Mouse (Mus musculus) MEL (cell line): ENCODE results near the gene Arhgap23. TPM values are rescaled to one million over a fixed set of nuclear protein-coding genes. Genes with fewer than 3 reads are reported as not detected.

Source experiments
- DNase-seq: peaks from one replicate; pipeline ENCODE4 v3.0.0; 2011; ENCODE audit warnings: low read depth, low spot score
- H3K27ac ChIP-seq: 2 replicates; pipeline ENCODE4 v1.5.1; 2012; ENCODE audit warnings: low read depth, mild to moderate bottlenecking, control low read depth, low read length, moderate library complexity; ENCODE audit not compliant: control insufficient read depth
- H3K27me3 ChIP-seq, 2 experiments: fragments of 150-350 bp in 1 of 2; sonication (generic) in 1 of 2; 2 replicates each; pipeline ENCODE4 v1.6.1; 2012; ENCODE audit warnings: low read length in 2 of 2, mild to moderate bottlenecking in 2 of 2, improper control_type of control experiment in 1 of 2, moderate library complexity in 1 of 2; ENCODE audit not compliant: insufficient read depth in 2 of 2, control insufficient read depth in 1 of 2
- H3K36me3 ChIP-seq, 2 experiments: 2 replicates each; pipeline ENCODE4 v1.6.1; 2012 to 2014; ENCODE audit warnings: low read length in 2 of 2, improper control_type of control experiment in 1 of 2, inconsistent platforms in 1 of 2, mild to moderate bottlenecking in 1 of 2; ENCODE audit not compliant: insufficient read depth in 2 of 2, control insufficient read depth in 1 of 2
- H3K4me1 ChIP-seq, 2 experiments: fragments of 150-350 bp in 1 of 2; sonication (generic) in 1 of 2; 2 replicates each; pipeline ENCODE4 v1.6.1; 2012; ENCODE audit warnings: low read length in 2 of 2, improper control_type of control experiment in 1 of 2, mild to moderate bottlenecking in 1 of 2; ENCODE audit not compliant: insufficient read depth in 2 of 2, control insufficient read depth in 1 of 2
- H3K4me3 ChIP-seq, 2 experiments: fragments of 150-350 bp in 1 of 2; sonication (generic) in 1 of 2; 2 replicates each; pipeline ENCODE4 v1.5.1; 2012; ENCODE audit warnings: low read depth in 2 of 2, low read length in 2 of 2, mild to moderate bottlenecking in 2 of 2, moderate library complexity in 2 of 2, control low read depth in 1 of 2, improper control_type of control experiment in 1 of 2; ENCODE audit not compliant: control insufficient read depth in 1 of 2, insufficient read depth in 1 of 2
- H3K79me2 ChIP-seq: 2 replicates; pipeline ENCODE4 v1.6.1; 2012; ENCODE audit warnings: mild to moderate bottlenecking, low read length, moderate library complexity; ENCODE audit not compliant: control insufficient read depth, poor library complexity, insufficient read depth
- H3K9ac ChIP-seq: 2 replicates; pipeline ENCODE4 v1.6.1; 2012; ENCODE audit warnings: low read depth, mild to moderate bottlenecking, control low read depth, low read length, moderate library complexity; ENCODE audit not compliant: control insufficient read depth, poor library complexity, severe bottlenecking
- H3K9me3 ChIP-seq: fragments of 150-350 bp; sonication (generic); replicated peaks from 2 replicates; pipeline ENCODE4 v1.6.1; 2012; ENCODE audit warnings: mild to moderate bottlenecking, low read length, improper control_type of control experiment, moderate library complexity; ENCODE audit not compliant: insufficient read depth
- CHD2 ChIP-seq: IDR thresholded peaks from 2 replicates; pipeline ENCODE4 v1.6.1; 2011; ENCODE audit warnings: low read length, improper control_type of control experiment
- CTCF ChIP-seq, 3 experiments: IDR thresholded peaks in 2 of 3; conservative IDR thresholded peaks in 1 of 3; 2 replicates each; pipeline ENCODE4 v1.5.1; 2011 to 2012; ENCODE audit warnings: low read length in 3 of 3, low read depth in 2 of 3, mild to moderate bottlenecking in 2 of 3, improper control_type of control experiment in 1 of 3, inconsistent platforms in 1 of 3, mixed read lengths in 1 of 3, moderate library complexity in 1 of 3; ENCODE audit not compliant: control insufficient read depth in 1 of 3, insufficient read depth in 1 of 3, poor library complexity in 1 of 3, severe bottlenecking in 1 of 3
- E2F4 ChIP-seq: IDR thresholded peaks from 2 replicates; pipeline ENCODE4 v1.6.1; 2011; ENCODE audit warnings: low read depth, low read length, improper control_type of control experiment, borderline replicate concordance
- ELF1 ChIP-seq: IDR thresholded peaks from 2 replicates; pipeline ENCODE4 v1.6.1; 2014; ENCODE audit warnings: low read depth, mild to moderate bottlenecking, inconsistent platforms, low read length, improper control_type of control experiment, moderate library complexity
- EP300 ChIP-seq, 2 experiments: IDR thresholded peaks; 2 replicates each; pipeline ENCODE4 v1.6.1; 2011; ENCODE audit warnings: improper control_type of control experiment in 2 of 2, low read length in 2 of 2, low read depth in 1 of 2, mild to moderate bottlenecking in 1 of 2
- GABPA ChIP-seq: IDR thresholded peaks from 2 replicates; pipeline ENCODE4 v1.6.1; 2012; ENCODE audit warnings: low read depth, mild to moderate bottlenecking, inconsistent platforms, low read length, improper control_type of control experiment, moderate library complexity
- HCFC1 ChIP-seq: IDR thresholded peaks from 2 replicates; pipeline ENCODE4 v1.6.1; 2012; ENCODE audit warnings: low read depth, mild to moderate bottlenecking, inconsistent platforms, low read length, improper control_type of control experiment, moderate library complexity
- JUND ChIP-seq: IDR thresholded peaks from 2 replicates; pipeline ENCODE4 v1.6.1; 2011; ENCODE audit warnings: low read depth, mild to moderate bottlenecking, improper control_type of control experiment, low read length
- KAT2A ChIP-seq: conservative IDR thresholded peaks from 2 replicates; pipeline ENCODE4 v1.6.1; 2012; ENCODE audit warnings: low read depth, low read length, improper control_type of control experiment, inconsistent platforms
- MAX ChIP-seq: IDR thresholded peaks from 2 replicates; pipeline ENCODE4 v1.6.1; 2011; ENCODE audit warnings: low read length, improper control_type of control experiment
- MEF2A ChIP-seq: IDR thresholded peaks from 2 replicates; pipeline ENCODE4 v1.6.1; 2014; ENCODE audit warnings: low read depth, mild to moderate bottlenecking, inconsistent platforms, low read length, improper control_type of control experiment; ENCODE audit not compliant: poor library complexity, insufficient replicate concordance, severe bottlenecking; ENCODE audit errors: extremely low read depth
- MXI1 ChIP-seq: IDR thresholded peaks from 2 replicates; pipeline ENCODE4 v1.6.1; 2011; ENCODE audit warnings: mild to moderate bottlenecking, low read depth, low read length, improper control_type of control experiment
- MYB ChIP-seq: IDR thresholded peaks from 2 replicates; pipeline ENCODE4 v1.6.1; 2011; ENCODE audit warnings: mild to moderate bottlenecking, low read depth, low read length, improper control_type of control experiment
- NRF1 ChIP-seq: IDR thresholded peaks from 2 replicates; pipeline ENCODE4 v1.6.1; 2014; ENCODE audit warnings: low read depth, mild to moderate bottlenecking, inconsistent platforms, low read length, improper control_type of control experiment, moderate library complexity; ENCODE audit not compliant: poor library complexity, insufficient read depth, severe bottlenecking
- POLR2A ChIP-seq, 2 experiments: IDR thresholded peaks; 2 replicates each; pipeline ENCODE4 v1.6.1; 2011 to 2012; ENCODE audit warnings: low read length in 2 of 2, mild to moderate bottlenecking in 2 of 2, control low read depth in 1 of 2, improper control_type of control experiment in 1 of 2, low read depth in 1 of 2, moderate library complexity in 1 of 2; ENCODE audit not compliant: control insufficient read depth in 1 of 2, insufficient read depth in 1 of 2, poor library complexity in 1 of 2
- RCOR1 ChIP-seq: IDR thresholded peaks from 2 replicates; pipeline ENCODE4 v1.6.1; 2012; ENCODE audit warnings: low read depth, mild to moderate bottlenecking, inconsistent platforms, low read length, improper control_type of control experiment
- SMC3 ChIP-seq: IDR thresholded peaks from 2 replicates; pipeline ENCODE4 v1.6.1; 2011; ENCODE audit warnings: low read depth, low read length, improper control_type of control experiment
- UBTF ChIP-seq: IDR thresholded peaks from 2 replicates; pipeline ENCODE4 v1.6.1; 2012; ENCODE audit warnings: low read depth, mild to moderate bottlenecking, inconsistent platforms, low read length, improper control_type of control experiment, moderate library complexity, borderline replicate concordance; ENCODE audit not compliant: insufficient read depth
- USF2 ChIP-seq, 2 experiments: IDR thresholded peaks; 2 replicates each; pipeline ENCODE4 v1.6.1; 2011 to 2012; ENCODE audit warnings: improper control_type of control experiment in 2 of 2, low read length in 2 of 2, borderline replicate concordance in 1 of 2, inconsistent platforms in 1 of 2, low read depth in 1 of 2, mild to moderate bottlenecking in 1 of 2; ENCODE audit not compliant: insufficient read depth in 1 of 2
- ZMIZ1 ChIP-seq: IDR thresholded peaks from 2 replicates; pipeline ENCODE4 v1.6.1; 2012; ENCODE audit warnings: low read depth, mild to moderate bottlenecking, inconsistent platforms, low read length, improper control_type of control experiment, moderate library complexity
- ZNF384 ChIP-seq: IDR thresholded peaks from 2 replicates; pipeline ENCODE4 v1.6.1; 2012; ENCODE audit warnings: low read depth, mild to moderate bottlenecking, inconsistent platforms, low read length, improper control_type of control experiment
- polyA plus RNA-seq, 2 experiments: library from polyadenylated mRNA; stranded (reverse) in 1 of 2; unstranded in 1 of 2; fragments of >175 nt in 1 of 2; fragments of >200 nt in 1 of 2; gene quantifications; 2 replicates each; pipeline versions ENCODE4 v1.2.1 to v1.2.4; 2012; ENCODE audit warnings: low replicate concordance in 2 of 2, low read depth in 1 of 2; ENCODE audit not compliant: insufficient read length in 2 of 2, insufficient read depth in 1 of 2, missing spikeins in 1 of 2
- total RNA-seq: library from RNA; depleted of rRNA; stranded (reverse); fragments of 300-350 nt; gene quantifications from 2 replicates; pipeline ENCODE4 v1.2.3, GENCODE M21; 2012

Arhgap23 gene
- total and polyA plus RNA-seq, 3 experiments = 1.7 to 7.5 TPM; not detected in 1

DNA sequence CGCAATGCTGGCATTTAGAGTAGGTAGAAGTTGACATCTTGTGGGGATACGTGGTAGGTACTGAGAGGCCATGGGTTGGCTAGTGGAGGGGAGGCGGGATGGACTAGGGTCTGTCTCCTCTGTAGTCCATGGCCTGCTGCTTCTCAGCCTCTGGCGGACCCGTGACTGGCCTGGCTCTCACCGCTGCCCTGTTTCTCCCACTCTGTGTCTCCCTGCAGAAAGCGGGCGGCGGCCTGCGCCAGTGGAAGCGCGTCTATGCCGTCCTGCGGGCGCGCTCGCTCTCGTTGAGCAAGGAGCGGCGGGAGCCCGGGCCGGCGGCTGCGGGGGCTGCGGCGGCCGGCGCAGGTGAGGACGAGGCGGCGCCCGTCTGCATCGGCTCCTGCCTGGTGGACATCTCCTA lies 47.8 kb downstream of the Arhgap23 start:
- no peak overlapping the region for H3K9ac ChIP-seq
- TF ChIP-seq NRF1 = no peak
- TF ChIP-seq ELF1 = no peak
- TF ChIP-seq JUND = no peak
- no peak for TF ChIP-seq SMC3

DNA sequence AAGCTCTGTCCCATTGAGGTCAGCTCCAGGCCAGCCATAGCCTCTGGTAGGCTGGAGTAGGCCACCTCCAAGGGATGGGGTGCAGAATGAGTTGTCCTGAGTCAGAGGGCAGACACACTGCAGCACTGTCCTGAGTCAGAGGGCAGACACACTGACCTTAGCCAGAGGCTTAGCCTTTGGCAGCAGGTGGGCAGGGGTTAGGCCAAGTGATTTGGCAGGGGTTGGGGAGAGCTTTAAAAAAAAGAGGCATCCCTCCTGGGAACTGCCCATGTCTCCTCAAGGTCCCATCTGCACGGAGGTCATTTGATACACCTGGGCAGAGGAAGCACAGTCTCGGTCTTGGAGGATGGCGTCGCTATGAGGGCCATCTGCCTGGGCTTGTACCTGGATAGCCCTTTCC lies 48.7 kb downstream of the Arhgap23 start:
- no peak overlapping the region for H3K27ac ChIP-seq
- no peaks in the 10 kb centered on the region for H3K27me3 ChIP-seq
- H3K4me3 ChIP-seq = no peak overlapping the region
- no peak overlapping the region for H3K9ac ChIP-seq
- no peak for DNase-seq
- H3K36me3 ChIP-seq = no peaks in the 10 kb centered on the region
- no peaks in the 10 kb centered on the region for H3K9me3 ChIP-seq
- H3K4me1 ChIP-seq = no peaks in the 10 kb centered on the region
- no peaks in the 10 kb centered on the region for H3K79me2 ChIP-seq
- TF ChIP-seq MEF2A = no peak
- no peak for TF ChIP-seq GABPA
- no peak for TF ChIP-seq CHD2
- no peak for TF ChIP-seq KAT2A
- TF ChIP-seq JUND = no peak
- no peak for TF ChIP-seq E2F4
- no peak for TF ChIP-seq UBTF
- TF ChIP-seq CTCF (IDR thresholded peaks at IDR 0.05 in 2 of 3, conservative IDR thresholded peaks at IDR 0.05 in 1 of 3; ENCODE audit: control insufficient read depth in 1 of 3, insufficient read depth in 1 of 3, low read depth in 2 of 3, low read length in 3 of 3, poor library complexity in 1 of 3, severe bottlenecking in 1 of 3) = no peak
- TF ChIP-seq, all 39 proteins: peak for 0

More for the DNA sequence above, 47.8 kb downstream of the Arhgap23 start:
- Histone ChIP-seq H3K9me3 (no peaks in the 10 kb centered on the region), H3K27me3 (no peaks in the 10 kb centered on the region), H3K79me2 (no peaks in the 10 kb centered on the region), H3K4me3 (no peak overlapping the region), H3K4me1 (no peaks in the 10 kb centered on the region), H3K36me3 (no peaks in the 10 kb centered on the region), H3K27ac (no peak overlapping the region)
- no peak for DNase-seq

DNA sequence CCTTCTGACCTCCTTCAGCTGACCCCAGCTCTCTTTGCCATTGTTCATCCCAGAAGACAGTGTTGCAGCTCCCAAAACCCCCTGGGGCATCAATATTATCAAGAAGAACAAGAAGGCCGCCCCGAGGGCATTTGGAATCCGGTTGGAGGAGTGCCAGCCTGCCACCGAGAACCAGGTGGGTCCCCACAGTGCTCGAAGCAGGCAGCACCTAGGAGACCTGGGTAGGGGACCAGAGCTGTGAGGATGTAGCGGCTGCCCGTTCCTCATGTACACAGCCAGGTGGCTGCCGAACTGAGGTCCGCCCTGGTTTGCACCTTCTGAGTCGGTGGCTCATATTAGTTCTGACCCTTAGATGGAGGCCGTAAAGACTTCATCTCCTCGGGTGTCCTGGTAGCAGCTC lies 50.6 kb downstream of the Arhgap23 start:
- no peak overlapping the region for H3K4me3 ChIP-seq
- no peaks in the 10 kb centered on the region for H3K79me2 ChIP-seq
- H3K27me3 ChIP-seq = no peaks in the 10 kb centered on the region
- no peak for TF ChIP-seq ZNF384
- no peak for TF ChIP-seq MAX
- TF ChIP-seq POLR2A (IDR thresholded peaks at IDR 0.05; ENCODE audit: control insufficient read depth in 1 of 2, insufficient read depth in 1 of 2, low read depth in 1 of 2, low read length in 2 of 2, poor library complexity in 1 of 2) = no peak
- TF ChIP-seq HCFC1 = no peak
- no peak for TF ChIP-seq USF2 (IDR thresholded peaks at IDR 0.05; ENCODE audit: borderline replicate concordance in 1 of 2, insufficient read depth in 1 of 2, low read depth in 1 of 2, low read length in 2 of 2)
- no peak for TF ChIP-seq MXI1
- no peak for TF ChIP-seq ZMIZ1
- TF ChIP-seq MYB = no peak
- no peak for TF ChIP-seq E2F4
- no peak for TF ChIP-seq EP300 (IDR thresholded peaks at IDR 0.05; ENCODE audit: low read depth in 1 of 2, low read length in 2 of 2)
- TF ChIP-seq RCOR1 = no peak
- no peak for TF ChIP-seq KAT2A
- H3K36me3 ChIP-seq = no peaks in the 10 kb centered on the region
- no peak overlapping the region for H3K27ac ChIP-seq
- DNase-seq = no peak
- H3K9ac ChIP-seq = no peak overlapping the region
- H3K9me3 ChIP-seq = no peaks in the 10 kb centered on the region
- H3K4me1 ChIP-seq = no peaks in the 10 kb centered on the region
